Mouse (Mus musculus): ENCODE data around the gene Reps1.

GRCm38 (mm10) chr10:18020443-18020842, 35.2 kb upstream of the Reps1 start:
- TF ChIP-seq CEBPB (IDR thresholded peaks at IDR 0.05; ENCODE audit: insufficient read depth, poor library complexity, severe bottlenecking) (no peak), MYOD1 (IDR thresholded peaks at IDR 0.05; ENCODE audit: control insufficient read depth in 1 of 3, insufficient read length in 2 of 3, low read depth in 2 of 3) (peak in 2 of 3 experiments; percentile 21 to 49), MYOG (IDR thresholded peaks at IDR 0.05; ENCODE audit: control insufficient read depth in 1 of 3, insufficient read depth in 1 of 3, insufficient read length in 2 of 3, low read depth in 2 of 3) (peak in 1 of 3 experiments; percentile 54), POLR2A (IDR thresholded peaks at IDR 0.05; ENCODE audit: insufficient read length, low read depth) (no peak), E2F4 (IDR thresholded peaks at IDR 0.05; ENCODE audit: insufficient read depth) (no peak)
